Mouse (Mus musculus) T-helper 1 cell (primary cell): ENCODE data around the gene Sart1.
"Not testable (repeated sequence)": the region's sequence is repeated elsewhere in the genome, so short reads cannot be mapped to it uniquely, and the experiment has no call there.

Source experiments
- in situ Hi-C: fragments of 300-600 bp; cut with MboI, MseI; formaldehyde crosslinking; loops from one replicate; pipeline ENCODE4 v1.15.1; 2025; ENCODE audit warnings: high pct_unique_total_duplicates

Sart1 gene

GRCm38 (mm10) chr19:5418750-5419466 lies 30.4 kb upstream of the Sart1 start:
- in situ Hi-C loops = no loop called here

- in situ Hi-C loops = no loop called here
Observed at GRCm38 (mm10) chr19:5414534-5414957, 26.0 kb upstream of the Sart1 start.

GRCm38 (mm10) chr19:5413840-5414239 lies 25.3 kb upstream of the Sart1 start:
- in situ Hi-C loops = no loop called here

GRCm38 (mm10) chr19:5411961-5412360 lies 23.5 kb upstream of the Sart1 start:
- in situ Hi-C loops = no loop called here

- in situ Hi-C loops = no loop called here
Observed at GRCm38 (mm10) chr19:5410641-5411040, 22.1 kb upstream of the Sart1 start.

- in situ Hi-C loops = no loop called here
Observed at GRCm38 (mm10) chr19:5409068-5409467, 20.6 kb upstream of the Sart1 start.

- in situ Hi-C loops = no loop called here
Observed at GRCm38 (mm10) chr19:5408057-5409001, 19.8 kb upstream of the Sart1 start.

- in situ Hi-C loops = no loop called here
Observed at GRCm38 (mm10) chr19:5407133-5407532, 18.6 kb upstream of the Sart1 start.

GRCm38 (mm10) chr19:5406531-5407126 lies 18.1 kb upstream of the Sart1 start:
- in situ Hi-C loops = not testable (repeated sequence)

- in situ Hi-C loops = no loop called here
Observed at GRCm38 (mm10) chr19:5405924-5406323, 17.4 kb upstream of the Sart1 start.

- in situ Hi-C loops = no loop called here
Observed at GRCm38 (mm10) chr19:5402293-5402692, 13.8 kb upstream of the Sart1 start, which contains the start of gene Tsga10ip. Tsga10ip (minus strand) TSS chr19:5402526.

GRCm38 (mm10) chr19:5401073-5401472 lies 12.6 kb upstream of the Sart1 start:
- in situ Hi-C loops = not testable (repeated sequence)

- in situ Hi-C loops = no loop called here
Observed at GRCm38 (mm10) chr19:5395371-5395770, 6.9 kb upstream of the Sart1 start.

- in situ Hi-C loops = no loop called here
Observed at GRCm38 (mm10) chr19:5394168-5394567, 5.7 kb upstream of the Sart1 start.

- in situ Hi-C loops = no loop called here
Observed at GRCm38 (mm10) chr19:5392892-5393291, 4.4 kb upstream of the Sart1 start.

GRCm38 (mm10) chr19:5390416-5390815 lies 1.9 kb upstream of the Sart1 start:
- in situ Hi-C loops = no loop called here

- in situ Hi-C loops = no loop called here
Observed at GRCm38 (mm10) chr19:5389647-5390046, 1.1 kb upstream of the Sart1 start.

GRCm38 (mm10) chr19:5388011-5388441 lies 477 bp downstream of the Sart1 start:
- in situ Hi-C loops = no loop called here

GRCm38 (mm10) chr19:5384715-5385114 lies 3.8 kb downstream of the Sart1 start:
- in situ Hi-C loops = no loop called here

- in situ Hi-C loops = no loop called here
Observed at GRCm38 (mm10) chr19:5383326-5383725, 5.2 kb downstream of the Sart1 start.

- in situ Hi-C loops = no loop called here
Observed at GRCm38 (mm10) chr19:5377446-5377845, 11.1 kb downstream of the Sart1 start.

- in situ Hi-C loops = no loop called here
Observed at GRCm38 (mm10) chr19:5374748-5375147, 13.8 kb downstream of the Sart1 start.
